Mouse (Mus musculus) activated CD4-positive, CD25-positive, alpha-beta regulatory T cell, adult 4 months (primary cell): ENCODE measurements at regions not wholly inside any gene's neighbourhood (a gene's known extent, or its start where the extent isn't known, plus 50 kb on each side); places are given as distances from the start of the nearest gene placed in this dataset.

Source experiments
- ATAC-seq: one replicate; pipeline ENCODE4 v1.8.0; 2017

- no peak for ATAC-seq
Observed at GRCm38 (mm10) chr15:65646470-65646869, 631.8 kb upstream of the Gm21961 start.

GRCm38 (mm10) chr15:65639484-65639883, 624.8 kb upstream of the Gm21961 start:
- no peak for ATAC-seq

GRCm38 (mm10) chr15:65637520-65638184, 622.9 kb upstream of the Gm21961 start:
- ATAC-seq = peak; percentile 73

- no peak for ATAC-seq
Observed at GRCm38 (mm10) chr15:65632440-65632839, 617.7 kb upstream of the Gm21961 start.

- no peak for ATAC-seq
Observed at GRCm38 (mm10) chr15:65630476-65630875, 615.8 kb upstream of the Gm21961 start.

- ATAC-seq = no peak
Observed at GRCm38 (mm10) chr15:65592718-65593477, 578.2 kb upstream of the Gm21961 start.

- ATAC-seq = no peak
Observed at GRCm38 (mm10) chr15:65585566-65585965, 570.9 kb upstream of the Gm21961 start.

- no peak for ATAC-seq
Observed at GRCm38 (mm10) chr15:65579353-65579752, 564.6 kb upstream of the Gm21961 start.

- ATAC-seq = no peak
Observed at GRCm38 (mm10) chr15:65567931-65568330, 553.2 kb upstream of the Gm21961 start.

GRCm38 (mm10) chr15:65557846-65558835, 543.4 kb upstream of the Gm21961 start:
- ATAC-seq = no peak

- no peak for ATAC-seq
Observed at GRCm38 (mm10) chr15:65549046-65549445, 534.3 kb upstream of the Gm21961 start.

GRCm38 (mm10) chr15:65535606-65536005, 520.9 kb upstream of the Gm21961 start:
- ATAC-seq = no peak

GRCm38 (mm10) chr15:65532241-65532640, 517.5 kb upstream of the Gm21961 start:
- ATAC-seq = no peak

GRCm38 (mm10) chr15:65502656-65503055, 488.0 kb upstream of the Gm21961 start:
- ATAC-seq = no peak

GRCm38 (mm10) chr15:65478940-65479339, 464.2 kb upstream of the Gm21961 start:
- no peak for ATAC-seq

GRCm38 (mm10) chr15:65455203-65455816, 440.6 kb upstream of the Gm21961 start:
- ATAC-seq = no peak

GRCm38 (mm10) chr15:65452258-65453028, 437.7 kb upstream of the Gm21961 start:
- ATAC-seq = no peak

- no peak for ATAC-seq
Observed at GRCm38 (mm10) chr15:65419736-65420135, 405.0 kb upstream of the Gm21961 start.
